Mouse (Mus musculus): ENCODE data around the gene Fig4. TPM values are rescaled to one million over a fixed set of nuclear protein-coding genes. Genes with fewer than 3 reads are reported as not detected.

Fig4 gene
- polyA plus RNA-seq, 1 experiment from 2014 or later, result 13.4 TPM

DNA sequence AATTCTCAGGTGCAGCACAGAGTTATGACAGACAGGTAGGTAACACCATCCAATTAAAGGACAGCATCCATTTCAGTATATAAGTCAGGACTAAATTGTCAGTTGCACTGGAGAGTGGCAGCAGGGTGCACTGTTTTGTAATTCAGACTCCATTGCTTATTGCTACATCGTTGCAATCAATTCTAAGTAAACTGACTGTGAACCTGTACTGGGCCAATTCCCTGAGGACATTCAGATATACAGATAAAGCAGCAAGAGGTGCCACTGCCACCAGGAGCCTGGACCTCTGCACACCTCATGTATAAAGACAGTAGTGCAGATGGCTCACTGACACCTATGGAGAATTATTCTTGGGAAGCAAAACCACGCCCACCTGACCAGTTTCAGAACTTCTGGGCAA lies 12.0 kb downstream of the Fig4 start:
- no peak overlapping the region for H3K4me3 ChIP-seq
- H3K27ac ChIP-seq, result no peak overlapping the region
- 84% methylated on average over 2 of the region's 2 CpGs for WGBS
- no peaks in the 10 kb centered on the region for H3K36me3 ChIP-seq
- ATAC-seq (ENCODE audit: insufficient number of reproducible peaks, insufficient read depth, low FRiP score, low TSS enrichment, low read depth), result no peak
- no peaks in the 10 kb centered on the region for H3K27me3 ChIP-seq
- H3K9ac ChIP-seq, result no peak overlapping the region
- peaks cover 13% of the 10 kb centered on the region for H3K4me1 ChIP-seq
- H3K4me2 ChIP-seq, result no peak overlapping the region
- H3K9me3 ChIP-seq, result no peaks in the 10 kb centered on the region

DNA sequence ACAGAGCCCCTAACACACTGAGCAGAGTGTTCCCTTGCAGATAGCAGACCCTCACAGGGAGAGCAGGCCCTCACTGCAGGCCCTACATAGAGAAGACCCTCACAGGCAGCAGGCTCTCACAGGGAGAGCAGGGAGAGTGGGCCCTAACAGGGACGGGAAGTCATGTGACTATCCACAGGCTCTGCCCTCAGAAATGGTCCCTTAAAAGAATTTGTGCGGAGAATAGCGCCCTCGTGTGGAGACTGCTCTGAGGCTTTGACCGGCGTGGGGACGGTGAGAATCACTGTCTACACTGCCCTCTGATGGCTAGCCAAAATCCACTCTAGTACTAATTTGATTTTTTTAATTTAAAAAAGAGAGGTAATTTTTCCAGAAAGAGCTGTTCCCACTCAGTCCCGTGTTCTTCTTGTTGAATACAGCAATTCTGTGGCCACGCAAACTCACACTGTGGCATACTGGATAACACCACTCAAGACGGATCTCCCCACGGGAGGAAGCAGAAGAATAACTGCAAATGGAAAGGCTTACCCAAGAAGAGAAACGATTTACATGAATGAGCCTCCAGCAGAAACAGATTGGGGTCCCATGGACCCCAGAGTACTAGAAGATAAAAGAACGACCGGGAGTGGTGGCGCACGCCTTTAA lies 14.2 kb downstream of the Fig4 start:
- no peaks in the 10 kb centered on the region for H3K27me3 ChIP-seq
- no peak overlapping the region for H3K9ac ChIP-seq
- H3K4me1 ChIP-seq, result peaks cover 13% of the 10 kb centered on the region
- WGBS, result 33% methylated on average over 16 of the region's 16 CpGs
- peak; percentile 81; the same call in 1 of the 2 replicates for ATAC-seq (ENCODE audit: insufficient number of reproducible peaks, insufficient read depth, low FRiP score, low TSS enrichment, low read depth)
- no peak overlapping the region for H3K27ac ChIP-seq
- no peak overlapping the region for H3K4me3 ChIP-seq
- no peak overlapping the region for H3K4me2 ChIP-seq
- no peaks in the 10 kb centered on the region for H3K9me3 ChIP-seq
- 0 out of 2 replicates have a peak, but pooled peaks cover 6% of the 10 kb centered on the region for H3K36me3 ChIP-seq

DNA sequence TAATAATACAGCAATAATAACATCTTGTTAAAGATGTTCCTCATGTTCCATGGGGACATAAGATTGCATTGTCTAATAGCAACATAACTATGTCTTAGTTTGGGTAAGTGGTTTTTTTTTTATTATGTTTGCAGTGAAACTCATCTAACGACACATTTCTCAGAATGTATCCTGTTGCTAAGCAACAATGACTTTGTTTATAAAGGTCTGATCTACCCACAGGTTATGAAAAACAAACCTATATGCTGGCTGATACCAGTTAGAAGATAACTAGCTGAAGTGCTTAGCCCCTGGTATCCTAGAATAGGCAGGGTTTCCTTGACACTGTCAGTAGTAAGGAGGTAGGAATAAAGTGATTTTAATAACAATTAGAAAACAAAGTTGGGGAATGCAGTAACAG lies 15.0 kb downstream of the Fig4 start:
- Histone ChIP-seq H3K4me2 (no peak overlapping the region), H3K27ac (no peak overlapping the region), H3K27me3 (no peaks in the 10 kb centered on the region), H3K9ac (no peak overlapping the region), H3K4me3 (no peak overlapping the region), H3K4me1 (peaks cover 6% of the 10 kb centered on the region), H3K36me3 (0 out of 2 replicates have a peak, but pooled peaks cover 7% of the 10 kb centered on the region), H3K9me3 (no peaks in the 10 kb centered on the region)
- ATAC-seq (ENCODE audit: insufficient number of reproducible peaks, insufficient read depth, low FRiP score, low TSS enrichment, low read depth), result no peak
- WGBS, result 72% methylated on average over 1 of the region's 1 CpGs

DNA sequence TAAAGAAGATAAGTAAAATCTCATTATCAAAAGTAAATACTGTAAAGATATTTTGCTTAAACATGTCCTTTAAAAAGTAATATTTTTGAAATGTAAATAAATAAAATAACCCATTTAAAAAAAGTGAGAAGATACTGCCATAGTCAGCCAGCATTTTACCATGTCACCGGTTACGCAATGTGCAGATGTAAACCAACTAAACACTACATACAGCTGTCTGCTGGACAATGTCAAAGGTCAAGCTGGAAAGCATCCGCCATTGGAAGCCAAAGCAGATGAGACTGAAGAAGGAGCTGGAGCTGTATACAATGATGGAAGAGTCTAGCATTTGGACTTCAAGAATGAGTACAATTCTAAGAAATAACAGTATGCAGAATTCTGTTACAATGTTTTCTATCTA lies 15.4 kb downstream of the Fig4 start:
- no peak overlapping the region for H3K4me2 ChIP-seq
- no peaks in the 10 kb centered on the region for H3K27me3 ChIP-seq
- H3K9ac ChIP-seq, result no peak overlapping the region
- H3K27ac ChIP-seq, result no peak overlapping the region
- H3K36me3 ChIP-seq, result 0 out of 2 replicates have a peak, but pooled peaks cover 7% of the 10 kb centered on the region
- ATAC-seq (ENCODE audit: insufficient number of reproducible peaks, insufficient read depth, low FRiP score, low TSS enrichment, low read depth), result no peak
- H3K4me1 ChIP-seq, result peaks cover 3% of the 10 kb centered on the region
- WGBS, result 87% methylated on average over 3 of the region's 3 CpGs
- no peak overlapping the region for H3K4me3 ChIP-seq
- no peaks in the 10 kb centered on the region for H3K9me3 ChIP-seq

DNA sequence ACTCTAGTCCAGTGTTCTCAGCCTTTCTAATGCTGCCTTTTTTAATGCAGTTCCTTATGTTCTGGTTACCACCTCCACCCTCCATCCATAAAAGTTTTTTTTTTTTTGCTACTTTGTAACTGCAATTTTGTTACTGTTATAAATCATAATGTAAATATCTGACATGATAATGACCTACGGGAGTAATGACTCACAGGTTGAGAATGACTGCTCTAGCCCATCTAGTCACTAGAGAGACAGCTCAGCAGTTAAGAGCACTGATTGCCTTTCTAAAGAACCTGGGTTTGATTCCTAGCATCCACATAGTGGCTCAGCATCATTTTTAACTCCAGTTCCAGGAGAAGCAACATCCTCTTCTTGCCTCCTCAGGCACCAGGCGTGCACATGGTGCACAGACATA lies 21.0 kb downstream of the Fig4 start:
- no peak overlapping the region for H3K4me2 ChIP-seq
- H3K9me3 ChIP-seq, result no peaks in the 10 kb centered on the region
- H3K36me3 ChIP-seq, result 0 out of 2 replicates have a peak, but pooled peaks cover 7% of the 10 kb centered on the region
- no peaks in the 10 kb centered on the region for H3K27me3 ChIP-seq
- WGBS, result 82% methylated on average over 2 of the region's 2 CpGs
- peaks cover 3% of the 10 kb centered on the region; the same call in 1 of the 2 replicates for H3K4me1 ChIP-seq
- H3K27ac ChIP-seq, result no peak overlapping the region
- H3K4me3 ChIP-seq, result no peak overlapping the region
- no peak overlapping the region for H3K9ac ChIP-seq
- no peak for ATAC-seq (ENCODE audit: insufficient number of reproducible peaks, insufficient read depth, low FRiP score, low TSS enrichment, low read depth)

DNA sequence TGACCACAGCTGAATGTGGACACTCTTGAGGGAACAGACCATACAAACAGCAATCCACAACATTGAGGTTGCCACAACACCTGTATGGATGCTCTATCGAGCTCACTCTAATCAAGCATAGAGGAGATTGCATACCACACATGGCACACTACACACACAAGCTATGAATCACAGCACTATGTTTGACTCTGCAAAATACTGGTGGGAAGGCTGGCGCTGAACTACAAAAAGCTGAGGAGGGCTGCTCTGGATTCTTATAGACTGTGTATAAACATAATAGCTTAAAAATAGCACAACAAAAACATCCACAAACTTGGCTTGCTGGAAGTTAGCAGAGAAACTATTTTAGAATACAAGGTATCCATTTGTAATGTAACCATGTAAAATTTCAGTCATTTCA lies 22.3 kb downstream of the Fig4 start:
- 94% methylated on average over 2 of the region's 2 CpGs for WGBS
- H3K9ac ChIP-seq, result no peak overlapping the region
- H3K4me2 ChIP-seq, result no peak overlapping the region
- H3K4me3 ChIP-seq, result no peak overlapping the region
- no peak for ATAC-seq (ENCODE audit: insufficient number of reproducible peaks, insufficient read depth, low FRiP score, low TSS enrichment, low read depth)
- H3K36me3 ChIP-seq, result 0 out of 2 replicates have a peak, but pooled peaks cover 7% of the 10 kb centered on the region
- H3K27ac ChIP-seq, result no peak overlapping the region
- no peaks in the 10 kb centered on the region for H3K9me3 ChIP-seq
- peaks cover 3% of the 10 kb centered on the region; the same call in 1 of the 2 replicates for H3K4me1 ChIP-seq
- H3K27me3 ChIP-seq, result no peaks in the 10 kb centered on the region

DNA sequence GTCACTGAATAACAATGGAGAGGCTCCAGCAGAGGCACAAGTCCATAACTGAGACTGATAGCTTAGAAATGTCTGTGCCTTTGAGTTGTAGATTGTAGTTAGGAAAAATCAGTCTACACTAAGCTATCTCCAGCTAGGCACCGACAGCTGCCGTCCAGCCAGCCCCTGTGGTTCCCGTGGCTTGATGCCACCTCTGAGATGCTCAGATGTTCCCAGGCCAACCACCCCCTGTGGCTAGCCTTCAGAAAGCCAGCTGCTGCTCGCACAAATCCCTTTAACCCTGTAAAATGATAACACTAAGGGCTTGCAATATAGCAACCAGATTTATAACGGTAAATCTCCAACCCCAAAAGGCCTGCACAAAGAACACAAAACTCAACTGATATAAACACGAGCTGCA lies 22.9 kb downstream of the Fig4 start:
- H3K4me1 ChIP-seq, result peaks cover 3% of the 10 kb centered on the region; the same call in 1 of the 2 replicates
- ATAC-seq (ENCODE audit: insufficient number of reproducible peaks, insufficient read depth, low FRiP score, low TSS enrichment, low read depth), result no peak
- H3K9ac ChIP-seq, result no peak overlapping the region
- H3K27me3 ChIP-seq, result no peaks in the 10 kb centered on the region
- no peak overlapping the region for H3K4me2 ChIP-seq
- H3K4me3 ChIP-seq, result no peak overlapping the region
- no peak overlapping the region for H3K27ac ChIP-seq
- 0 out of 2 replicates have a peak, but pooled peaks cover 7% of the 10 kb centered on the region for H3K36me3 ChIP-seq
- 67% methylated on average over 6 of the region's 6 CpGs for WGBS
- no peaks in the 10 kb centered on the region for H3K9me3 ChIP-seq

DNA sequence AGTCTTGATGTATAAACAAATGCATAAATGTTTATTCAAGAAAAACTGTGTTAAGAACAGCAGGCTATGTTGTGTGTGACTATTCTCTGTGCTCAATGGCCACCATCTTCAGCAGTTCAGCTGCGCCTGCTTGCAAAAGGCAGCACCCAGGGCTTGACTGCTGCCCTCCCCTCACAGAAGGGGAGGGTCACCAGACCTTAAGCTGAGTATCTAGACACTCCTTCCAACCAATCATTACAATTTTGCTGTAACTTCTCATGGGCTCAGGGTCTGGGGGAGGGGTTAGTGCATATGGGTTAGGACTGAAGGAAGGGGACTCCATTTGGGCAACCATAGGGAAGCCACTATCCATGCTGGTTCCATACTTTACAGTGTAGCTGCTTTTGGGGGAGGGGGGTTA lies 24.3 kb downstream of the Fig4 start:
- H3K4me1 ChIP-seq, result peaks cover 3% of the 10 kb centered on the region; the same call in 1 of the 2 replicates
- no peak overlapping the region for H3K4me2 ChIP-seq
- H3K27me3 ChIP-seq, result no peaks in the 10 kb centered on the region
- ATAC-seq (ENCODE audit: insufficient number of reproducible peaks, insufficient read depth, low FRiP score, low TSS enrichment, low read depth), result no peak
- WGBS, result 68% methylated on average over 1 of the region's 1 CpGs
- H3K4me3 ChIP-seq, result no peak overlapping the region
- no peaks in the 10 kb centered on the region for H3K9me3 ChIP-seq
- H3K9ac ChIP-seq, result no peak overlapping the region
- H3K27ac ChIP-seq, result no peak overlapping the region
- H3K36me3 ChIP-seq, result no peaks in the 10 kb centered on the region

DNA sequence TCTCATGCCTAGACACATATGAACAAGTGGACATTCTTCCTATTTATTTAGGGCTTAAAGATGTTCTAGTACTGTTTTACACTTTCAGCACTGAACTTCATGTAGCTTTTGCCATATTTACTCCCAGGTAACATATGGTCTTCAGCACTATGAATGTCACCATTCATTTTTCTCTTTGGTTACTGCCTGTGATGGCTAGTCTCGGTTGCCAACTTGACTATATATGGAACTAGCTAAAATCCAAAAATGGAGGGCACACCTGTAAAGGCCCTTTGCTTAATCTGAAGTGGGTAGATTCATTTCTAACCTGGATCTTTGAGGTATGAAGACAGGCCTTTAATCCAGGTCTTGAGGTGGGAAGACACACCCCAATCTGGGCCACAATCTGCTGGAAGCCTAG lies 28.2 kb downstream of the Fig4 start:
- Histone ChIP-seq H3K27me3 (no peaks in the 10 kb centered on the region), H3K9me3 (no peaks in the 10 kb centered on the region), H3K4me1 (peaks cover 3% of the 10 kb centered on the region; the same call in 1 of the 2 replicates), H3K4me3 (no peak overlapping the region), H3K36me3 (no peaks in the 10 kb centered on the region), H3K27ac (no peak overlapping the region), H3K4me2 (no peak overlapping the region), H3K9ac (no peak overlapping the region)
- ATAC-seq (ENCODE audit: insufficient number of reproducible peaks, insufficient read depth, low FRiP score, low TSS enrichment, low read depth), result no peak
- WGBS, result 85% methylated on average over 1 of the region's 1 CpGs

DNA sequence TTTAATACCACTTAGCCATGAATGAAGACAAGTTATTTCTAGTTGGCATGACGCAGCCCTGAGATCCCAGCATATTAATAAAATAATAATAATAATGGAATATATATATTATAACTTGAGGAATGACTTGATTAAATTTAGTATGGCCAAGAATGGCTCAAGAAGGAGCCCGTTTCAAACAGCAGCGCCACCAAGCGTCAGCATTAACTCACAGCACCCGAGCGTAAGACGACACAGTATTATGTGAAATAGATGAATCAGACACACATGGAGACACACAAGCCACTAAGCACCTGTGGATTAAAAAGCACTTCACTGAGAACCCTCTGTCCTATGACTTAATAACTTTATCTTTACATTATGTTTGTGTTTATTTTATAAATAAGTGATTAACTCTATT lies 31.2 kb downstream of the Fig4 start:
- H3K9me3 ChIP-seq, result no peaks in the 10 kb centered on the region
- no peak overlapping the region for H3K4me2 ChIP-seq
- peaks cover 4% of the 10 kb centered on the region; the same call in 1 of the 2 replicates for H3K36me3 ChIP-seq
- 49% methylated on average over 7 of the region's 7 CpGs for WGBS
- H3K27ac ChIP-seq, result no peak overlapping the region
- H3K4me1 ChIP-seq, result no peaks in the 10 kb centered on the region
- no peak overlapping the region for H3K9ac ChIP-seq
- no peak overlapping the region for H3K4me3 ChIP-seq
- H3K27me3 ChIP-seq, result no peaks in the 10 kb centered on the region
- ATAC-seq (ENCODE audit: insufficient number of reproducible peaks, insufficient read depth, low FRiP score, low TSS enrichment, low read depth), result no peak

DNA sequence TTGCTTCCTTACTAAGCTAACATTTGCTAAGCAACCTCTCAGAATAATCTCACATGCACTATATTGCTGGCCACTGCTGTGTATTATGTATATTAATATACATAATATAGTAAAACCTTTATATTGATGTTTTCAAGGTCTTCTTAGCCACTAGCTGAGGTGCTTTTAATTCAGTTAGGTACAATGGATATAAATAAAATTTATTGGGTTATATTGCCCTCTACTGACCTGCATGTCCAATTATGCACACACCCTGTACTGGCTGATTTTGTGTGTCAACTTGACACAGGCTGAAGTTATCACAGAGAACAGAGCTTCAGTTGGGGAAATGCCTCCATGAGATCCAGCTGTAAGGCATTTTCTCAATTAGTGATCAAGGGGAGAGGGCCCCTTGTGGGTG lies 41.2 kb downstream of the Fig4 start:
- no peaks in the 10 kb centered on the region for H3K9me3 ChIP-seq
- H3K27ac ChIP-seq, result no peak overlapping the region
- no peak for ATAC-seq (ENCODE audit: insufficient number of reproducible peaks, insufficient read depth, low FRiP score, low TSS enrichment, low read depth)
- H3K9ac ChIP-seq, result no peak overlapping the region
- H3K4me3 ChIP-seq, result no peak overlapping the region
- no peak overlapping the region for H3K4me2 ChIP-seq
- H3K4me1 ChIP-seq, result peaks cover 12% of the 10 kb centered on the region; the same call in 1 of the 2 replicates
- H3K36me3 ChIP-seq, result peaks cover 5% of the 10 kb centered on the region
- no peaks in the 10 kb centered on the region for H3K27me3 ChIP-seq

DNA sequence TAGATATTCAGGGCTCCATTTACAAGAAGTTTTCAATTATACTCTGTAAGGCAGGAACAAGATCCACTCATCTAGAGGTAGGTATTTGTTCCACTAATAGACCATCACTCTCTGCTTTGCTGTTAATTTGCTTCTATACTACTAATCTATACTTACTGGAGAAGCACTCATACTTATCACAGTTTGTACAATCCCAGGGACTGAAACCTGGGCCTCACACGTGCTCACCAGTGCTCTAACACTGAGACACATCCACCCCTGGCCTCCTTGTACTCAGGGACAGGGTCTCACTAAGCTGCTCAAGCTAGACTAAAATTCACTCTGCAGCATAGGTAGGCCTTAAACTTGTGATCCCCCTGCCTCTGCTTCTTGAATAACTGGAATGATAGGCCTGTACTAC lies 41.8 kb downstream of the Fig4 start:
- H3K9me3 ChIP-seq, result no peaks in the 10 kb centered on the region
- no peak overlapping the region for H3K27ac ChIP-seq
- H3K4me1 ChIP-seq, result peaks cover 12% of the 10 kb centered on the region; the same call in 1 of the 2 replicates
- no peak overlapping the region for H3K9ac ChIP-seq
- H3K4me2 ChIP-seq, result no peak overlapping the region
- no peaks in the 10 kb centered on the region for H3K27me3 ChIP-seq
- peaks cover 5% of the 10 kb centered on the region for H3K36me3 ChIP-seq
- H3K4me3 ChIP-seq, result no peak overlapping the region
- ATAC-seq (ENCODE audit: insufficient number of reproducible peaks, insufficient read depth, low FRiP score, low TSS enrichment, low read depth), result no peak
- 44% methylated on average over 1 of the region's 1 CpGs for WGBS
